Mouse (Mus musculus) liver, embryonic 14.5 days (tissue): ENCODE measurements around the gene Fam240a.

Source experiments
- CTCF ChIP-seq: IDR thresholded peaks from 2 replicates; pipeline ENCODE4 v1.5.1; 2016; ENCODE audit warnings: antibody characterized with exemption, low read depth, control low read depth
- EP300 ChIP-seq: IDR thresholded peaks from 2 replicates; pipeline ENCODE4 v1.6.1; 2016; ENCODE audit warnings: antibody characterized with exemption, low read depth

GRCm38 (mm10) chr9:110915466-110915865 is 1.2 kb downstream of the Fam240a start:
- no peak for TF ChIP-seq CTCF
- no peak for TF ChIP-seq EP300
